Mouse (Mus musculus) liver, adult 2 months (tissue): ENCODE measurements at regions not wholly inside any gene's neighbourhood (a gene's known extent, or its start where the extent isn't known, plus 50 kb on each side); places are given as distances from the start of the nearest gene placed in this dataset.

Experiments used
- DNase-seq: peaks from one replicate; pipeline ENCODE4 v3.0.0-alpha.2; 2011; ENCODE audit warnings: low read depth, low spot score; ENCODE audit errors: extremely low read depth
- H3K27ac ChIP-seq: fragments of 200-500 bp; replicated peaks from 2 replicates; pipeline ENCODE4 v1.5.1; 2012; ENCODE audit warnings: low read depth, mild to moderate bottlenecking, control low read depth, inconsistent platforms, low read length; ENCODE audit not compliant: insufficient read depth
- H3K27me3 ChIP-seq: fragments of 200-500 bp; 2 replicates; pipeline ENCODE4 v1.6.1; 2012; ENCODE audit warnings: mild to moderate bottlenecking, moderate library complexity, low read length, inconsistent platforms; ENCODE audit not compliant: control insufficient read depth, insufficient read depth
- H3K36me3 ChIP-seq: fragments of 200-500 bp; 2 replicates; pipeline ENCODE4 v1.6.1; 2012; ENCODE audit warnings: low read length, inconsistent platforms; ENCODE audit not compliant: control insufficient read depth, insufficient read depth
- H3K4me1 ChIP-seq: fragments of 200-500 bp; 2 replicates; pipeline ENCODE4 v1.6.1; 2011; ENCODE audit warnings: low read length; ENCODE audit not compliant: control insufficient read depth, insufficient read depth
- H3K4me3 ChIP-seq: fragments of 200-500 bp; 2 replicates; pipeline ENCODE4 v1.5.1; 2011; ENCODE audit warnings: low read depth, mild to moderate bottlenecking, control low read depth, low read length, moderate library complexity; ENCODE audit not compliant: insufficient read depth
- H3K79me2 ChIP-seq: fragments of 200-500 bp; 2 replicates; pipeline ENCODE4 v1.6.1; 2012; ENCODE audit warnings: inconsistent platforms, mild to moderate bottlenecking, low read length, moderate library complexity; ENCODE audit not compliant: control insufficient read depth, insufficient read depth
- H3K9ac ChIP-seq: fragments of 200-500 bp; 2 replicates; pipeline ENCODE4 v1.6.1; 2012; ENCODE audit warnings: low read depth, mild to moderate bottlenecking, control low read depth, inconsistent platforms, low read length
- CTCF ChIP-seq: fragments of 200-500 bp; IDR thresholded peaks from 2 replicates; pipeline ENCODE4 v1.5.1; 2011; ENCODE audit warnings: low read depth, low read length, control low read depth
- POLR2A ChIP-seq: fragments of 200-500 bp; IDR thresholded peaks from 2 replicates; pipeline ENCODE4 v1.6.1; 2011; ENCODE audit warnings: low read length, control low read depth; ENCODE audit not compliant: insufficient read depth; ENCODE audit errors: extremely low read depth
- WGBS: fragments of 180-500 bp; shearing (Covaris S2); methylation state at CpG from one replicate; pipeline ENCODE4 v1.1.7; 2018; 5-methylcytosine and 5-hydroxymethylcytosine counted together

- Histone ChIP-seq H3K4me1 (no peaks in the 10 kb centered on the region), H3K79me2 (no peaks in the 10 kb centered on the region), H3K4me3 (no peak overlapping the region), H3K27ac (no peak overlapping the region), H3K9ac (no peak overlapping the region), H3K36me3 (no peaks in the 10 kb centered on the region), H3K27me3 (no peaks in the 10 kb centered on the region)
- DNase-seq = no peak
- TF ChIP-seq POLR2A = no peak
- TF ChIP-seq CTCF = no peak
- WGBS = 30% methylated on average over 4 of the region's 4 CpGs
These were observed 192.3 kb upstream of the B430218F22Rik start for GRCm38 (mm10) chr13:118193951-118194696.

- Histone ChIP-seq H3K4me1 (no peaks in the 10 kb centered on the region), H3K27ac (no peak overlapping the region), H3K4me3 (no peak overlapping the region), H3K9ac (no peak overlapping the region), H3K79me2 (no peaks in the 10 kb centered on the region), H3K36me3 (no peaks in the 10 kb centered on the region), H3K27me3 (no peaks in the 10 kb centered on the region)
- no peak for DNase-seq
- TF ChIP-seq CTCF (no peak), POLR2A (no peak)
These were observed 178.3 kb upstream of the B430218F22Rik start for GRCm38 (mm10) chr13:118208146-118208545.

GRCm38 (mm10) chr13:118227354-118227753 lies 159.1 kb upstream of the B430218F22Rik start:
- H3K27me3 ChIP-seq = no peaks in the 10 kb centered on the region
- 21% methylated on average over 3 of the region's 3 CpGs for WGBS
- H3K27ac ChIP-seq = no peak overlapping the region
- H3K79me2 ChIP-seq = no peaks in the 10 kb centered on the region
- H3K36me3 ChIP-seq = no peaks in the 10 kb centered on the region
- no peak overlapping the region for H3K4me3 ChIP-seq
- no peak overlapping the region for H3K9ac ChIP-seq
- TF ChIP-seq CTCF (peak; percentile 28), POLR2A (no peak)
- H3K4me1 ChIP-seq = no peaks in the 10 kb centered on the region
- peak; percentile 45 for DNase-seq

DNA sequence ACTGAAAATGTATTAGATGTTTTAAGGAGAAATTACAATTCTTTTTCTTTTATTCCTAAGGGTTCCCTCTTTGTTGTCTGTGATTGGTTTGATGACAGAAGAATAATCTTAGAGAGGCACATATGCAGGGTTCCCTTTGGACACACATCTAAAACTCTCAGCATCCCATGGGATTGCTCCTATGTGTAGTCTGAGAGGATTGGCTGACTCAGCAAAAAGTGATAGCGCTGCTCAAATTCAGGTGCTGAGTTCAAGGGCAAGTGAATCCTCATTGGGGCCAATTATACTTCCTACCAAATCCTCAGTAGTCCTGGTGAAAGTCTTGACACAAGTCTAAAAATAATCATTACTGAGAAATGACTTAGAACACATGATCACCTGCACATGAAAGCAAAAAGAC lies 148.5 kb upstream of the B430218F22Rik start:
- no peaks in the 10 kb centered on the region for H3K27me3 ChIP-seq
- H3K27ac ChIP-seq = no peak overlapping the region
- no peak overlapping the region for H3K4me3 ChIP-seq
- H3K4me1 ChIP-seq = no peaks in the 10 kb centered on the region
- H3K9ac ChIP-seq = no peak overlapping the region
- TF ChIP-seq CTCF (no peak), POLR2A (no peak)
- no peaks in the 10 kb centered on the region for H3K79me2 ChIP-seq
- no peaks in the 10 kb centered on the region for H3K36me3 ChIP-seq
- 86% methylated on average over 1 of the region's 1 CpGs for WGBS
- DNase-seq = no peak

DNA sequence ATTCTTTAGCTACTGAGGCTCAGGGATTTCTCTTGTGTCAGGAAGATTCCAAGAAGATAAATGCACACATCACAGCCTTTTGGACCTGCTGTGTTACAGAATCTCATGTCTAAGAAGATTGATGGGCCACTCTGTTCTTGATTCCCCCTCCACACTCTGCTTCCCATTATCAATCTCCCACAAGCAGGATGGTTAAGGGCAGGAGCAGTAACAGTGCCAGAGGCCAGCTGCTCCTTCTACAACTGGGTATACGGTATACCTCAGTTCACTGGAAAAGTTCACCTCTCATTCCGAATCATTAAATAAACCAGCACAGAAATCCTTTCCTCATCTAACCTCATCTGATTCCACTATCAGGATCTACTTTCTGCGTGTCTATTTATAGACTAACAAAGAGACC lies 141.8 kb upstream of the B430218F22Rik start:
- Histone ChIP-seq H3K27ac (no peak overlapping the region), H3K27me3 (no peaks in the 10 kb centered on the region), H3K36me3 (no peaks in the 10 kb centered on the region), H3K4me3 (no peak overlapping the region), H3K9ac (no peak overlapping the region), H3K79me2 (no peaks in the 10 kb centered on the region), H3K4me1 (no peaks in the 10 kb centered on the region)
- TF ChIP-seq CTCF = no peak
- WGBS = 82% methylated on average over 3 of the region's 3 CpGs
- no peak for DNase-seq

DNA sequence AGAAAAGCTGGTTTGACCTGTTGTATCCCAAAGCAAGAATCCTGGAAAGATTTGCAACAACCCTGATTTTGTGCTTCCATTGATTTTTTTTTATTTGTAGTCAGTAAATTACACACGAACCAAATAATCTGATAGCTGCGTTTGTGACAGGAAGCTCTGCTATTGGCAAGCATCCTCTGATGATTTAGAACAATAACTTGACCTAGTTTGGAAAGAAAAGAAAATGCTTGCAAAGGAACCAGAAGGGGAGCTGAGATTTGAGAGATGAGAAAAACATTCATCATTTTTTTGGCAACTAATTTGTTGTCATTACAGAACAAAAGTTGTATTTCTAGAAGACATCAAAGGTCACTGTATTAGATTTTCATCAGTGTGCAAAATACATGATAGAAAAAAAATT lies 140.9 kb upstream of the B430218F22Rik start:
- Histone ChIP-seq H3K27me3 (no peaks in the 10 kb centered on the region), H3K9ac (no peak overlapping the region), H3K4me1 (no peaks in the 10 kb centered on the region), H3K36me3 (no peaks in the 10 kb centered on the region), H3K4me3 (no peak overlapping the region), H3K27ac (no peak overlapping the region), H3K79me2 (no peaks in the 10 kb centered on the region)
- DNase-seq = no peak
- TF ChIP-seq POLR2A (no peak), CTCF (no peak)
- WGBS = 32% methylated on average over 2 of the region's 2 CpGs
